Mouse (Mus musculus) brain, embryonic 14.5 days (tissue): ENCODE measurements around the gene Asxl1. TPM values are rescaled to one million over a fixed set of nuclear protein-coding genes. Genes with fewer than 3 reads are reported as not detected.

Experiments
- DNase-seq: peaks from one replicate; pipeline ENCODE4 v3.0.0-alpha.2; 2011; ENCODE audit warnings: low read depth
- CTCF ChIP-seq: fragments of 200-500 bp; IDR thresholded peaks from 2 replicates; pipeline ENCODE4 v1.5.1; 2012; ENCODE audit warnings: inconsistent platforms, mild to moderate bottlenecking, moderate library complexity, borderline replicate concordance; ENCODE audit not compliant: insufficient read depth, insufficient read length; ENCODE audit errors: extremely low read depth
- POLR2A ChIP-seq: fragments of 200-500 bp; IDR thresholded peaks from 2 replicates; pipeline ENCODE4 v1.6.1; 2012; ENCODE audit warnings: mild to moderate bottlenecking, inconsistent platforms, borderline replicate concordance; ENCODE audit not compliant: poor library complexity, insufficient read depth, insufficient read length, severe bottlenecking; ENCODE audit errors: extremely low read depth
- polyA plus RNA-seq: library from polyadenylated mRNA; depleted of rRNA; stranded (reverse); fragments of >200 nt; gene quantifications from 2 replicates; pipeline ENCODE4 v1.2.3, GENCODE M21; 2012

Asxl1 gene
- polyA plus RNA-seq, 1 experiment: 37.0 TPM

DNA sequence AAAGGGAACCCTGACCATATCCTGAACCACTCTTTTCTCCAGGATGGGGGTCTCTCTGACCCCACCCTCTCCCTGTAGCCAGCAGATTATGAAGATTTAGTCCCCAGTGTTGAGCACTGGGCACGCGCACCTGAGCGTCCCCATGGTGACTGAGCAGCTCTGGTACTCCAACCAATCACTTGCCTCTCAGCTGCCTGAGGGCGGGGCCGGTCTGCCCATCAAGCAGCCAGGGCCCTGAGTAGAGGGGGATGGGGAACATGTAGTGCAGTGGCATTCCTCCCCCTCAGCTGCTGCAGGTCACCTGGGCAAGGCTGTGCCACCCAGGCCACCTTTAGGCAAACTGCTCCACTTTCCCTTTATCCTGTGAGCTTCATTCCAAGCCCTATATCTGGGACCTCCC, 76.4 kb downstream of the Asxl1 start:
- peak; percentile 76 for DNase-seq
- TF ChIP-seq CTCF: no peak
- no peak for TF ChIP-seq POLR2A

DNA sequence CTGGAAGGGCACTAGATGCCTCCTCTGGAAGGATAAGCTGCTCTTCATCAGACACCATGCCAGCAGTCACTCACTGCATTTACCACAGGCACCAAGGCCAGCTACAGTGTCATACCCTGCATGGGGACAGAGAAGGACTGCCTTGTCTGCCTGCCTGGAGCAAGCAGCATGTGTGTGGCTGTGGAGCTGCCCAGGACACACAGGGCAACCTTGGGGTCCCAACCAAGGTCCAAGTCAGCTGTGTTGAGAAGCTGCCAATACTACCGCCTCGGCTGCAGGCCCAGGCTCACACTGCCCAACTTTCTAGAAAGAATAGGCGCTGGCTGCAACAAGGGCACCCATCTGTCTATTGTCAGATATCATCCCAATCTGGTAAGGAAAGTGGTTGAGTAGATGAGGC, 77.5 kb downstream of the Asxl1 start:
- no peak for TF ChIP-seq POLR2A
- TF ChIP-seq CTCF: no peak
- DNase-seq: no peak

DNA sequence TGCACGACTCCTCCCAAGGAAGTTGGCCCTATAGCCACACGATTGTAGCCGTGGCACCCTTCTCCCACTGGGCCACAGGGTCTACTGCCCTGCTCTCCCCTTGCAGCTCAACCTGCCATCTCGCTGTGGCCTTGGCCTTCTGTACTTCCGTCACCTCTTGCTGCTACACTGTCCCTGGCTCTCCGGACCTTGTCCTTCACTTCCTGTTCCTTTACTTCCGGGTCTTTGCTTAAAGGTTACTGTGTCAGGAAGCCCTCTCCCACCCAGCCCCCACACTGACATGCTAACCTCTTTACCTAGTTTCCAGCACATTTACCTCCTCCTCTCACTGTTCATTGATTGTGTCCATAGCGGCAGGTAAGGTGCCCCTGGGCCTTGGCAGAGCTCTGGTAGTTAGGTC, 78.9 kb downstream of the Asxl1 start:
- no peak for DNase-seq
- no peak for TF ChIP-seq CTCF
- no peak for TF ChIP-seq POLR2A

DNA sequence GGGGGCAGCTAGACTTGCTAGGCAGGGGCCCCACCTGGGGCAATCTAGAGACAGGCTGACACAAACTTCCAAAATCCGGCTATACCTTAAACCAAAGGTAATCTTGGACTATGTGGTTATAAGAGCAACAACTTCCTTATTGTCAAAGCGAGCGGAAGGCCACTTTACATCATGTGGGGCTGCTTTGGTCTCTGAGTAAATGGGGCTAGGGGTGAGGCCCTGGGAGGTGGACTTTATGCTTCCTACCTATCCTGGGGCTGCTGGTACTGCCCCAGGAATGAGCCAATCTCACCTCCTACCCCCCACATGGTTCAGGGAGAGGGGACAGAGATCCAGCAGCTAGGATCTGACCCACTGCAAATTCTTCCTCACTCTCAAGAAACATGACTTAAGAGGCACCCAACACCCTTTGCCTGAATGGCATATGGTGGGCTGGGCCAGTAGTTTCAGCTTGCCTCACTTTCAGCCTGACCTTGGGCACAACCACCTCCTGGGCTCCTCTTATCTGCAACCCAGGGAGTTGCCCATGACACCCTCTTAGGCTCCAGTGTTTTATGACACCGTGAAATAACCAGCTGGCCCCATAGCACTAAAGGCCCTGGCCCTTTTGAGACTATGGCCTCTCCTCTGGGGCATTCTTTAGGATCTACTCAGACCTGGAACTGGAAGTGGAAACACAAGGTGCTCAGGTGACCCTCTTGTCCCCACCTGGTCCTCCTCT, 79.7 kb downstream of the Asxl1 start:
- TF ChIP-seq CTCF (no peak), POLR2A (no peak)
- DNase-seq: no peak

DNA sequence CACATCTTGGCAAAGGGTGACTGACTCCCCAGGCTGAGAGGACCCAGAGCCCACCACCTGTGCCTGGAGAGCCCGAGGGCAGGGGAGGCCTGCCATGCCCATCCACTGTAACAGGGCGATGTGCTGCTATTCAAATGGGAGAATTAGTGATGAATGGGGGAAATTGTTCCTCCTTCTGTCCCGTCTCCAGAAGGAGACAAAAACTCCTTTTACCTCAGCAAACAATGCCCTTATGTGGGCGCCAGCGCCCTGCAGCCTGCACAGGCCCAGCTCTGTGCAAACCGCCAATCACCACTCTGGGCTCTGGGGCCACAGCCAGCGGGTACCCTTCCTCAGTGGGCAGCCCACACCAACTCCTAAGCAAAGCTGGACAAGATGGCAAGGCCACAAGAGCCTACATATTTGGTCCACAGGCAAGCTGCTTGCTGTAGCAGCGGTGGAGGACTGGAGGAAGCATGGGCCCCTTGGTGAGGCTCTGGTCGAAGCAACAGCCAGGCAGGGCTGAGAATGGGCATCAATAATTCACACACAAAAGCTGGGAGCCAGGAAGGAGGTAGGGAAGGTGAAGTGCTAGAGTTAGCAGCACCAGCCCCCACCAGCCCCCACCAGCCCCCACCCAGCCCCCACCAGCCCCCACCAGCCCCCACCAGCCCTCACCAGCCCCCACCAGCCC, 80.5 kb downstream of the Asxl1 start:
- DNase-seq: peak; percentile 93
- TF ChIP-seq CTCF: no peak
- no peak for TF ChIP-seq POLR2A

DNA sequence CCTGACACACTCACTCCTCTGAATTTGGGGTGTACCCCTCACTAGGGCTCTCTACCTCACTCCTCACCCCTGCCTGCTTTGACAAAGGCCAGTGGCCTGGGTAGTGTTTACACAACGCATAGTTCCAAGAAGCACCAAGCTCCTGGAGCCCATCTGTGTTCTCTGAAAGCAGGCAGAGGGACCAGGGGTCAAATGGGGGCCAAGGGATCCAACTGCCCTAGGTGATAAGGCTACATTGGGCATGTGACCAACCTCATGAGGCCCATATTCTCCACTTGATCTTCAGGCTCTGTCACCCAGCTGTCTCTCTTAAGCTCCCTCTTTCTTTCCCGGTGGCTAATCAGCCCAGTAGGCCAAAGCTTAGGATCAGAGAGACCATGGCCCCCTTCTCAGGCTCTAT, 81.3 kb downstream of the Asxl1 start:
- TF ChIP-seq CTCF: no peak
- no peak for TF ChIP-seq POLR2A
- peak; percentile 21 for DNase-seq

DNA sequence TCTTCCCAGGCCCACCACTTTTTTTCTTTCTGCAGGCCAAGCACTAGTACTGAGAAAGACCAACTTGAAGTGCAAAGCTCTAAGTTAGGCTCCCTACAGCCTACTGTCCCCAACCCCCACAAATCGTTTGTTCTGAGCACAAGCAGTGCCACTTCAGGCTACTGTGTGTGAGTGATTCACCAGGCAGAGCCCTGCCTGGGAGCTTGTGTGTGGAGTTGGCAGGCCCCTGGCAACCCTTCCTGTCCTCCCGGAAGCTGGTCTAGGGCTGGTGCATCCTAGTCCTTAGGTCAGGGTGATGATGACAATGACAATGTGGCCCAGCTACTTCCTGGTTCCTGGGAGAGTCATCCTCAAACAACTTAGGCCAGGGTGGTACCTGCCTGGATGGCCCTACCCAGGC, 82.9 kb downstream of the Asxl1 start:
- TF ChIP-seq CTCF (no peak), POLR2A (no peak)
- no peak for DNase-seq

DNA sequence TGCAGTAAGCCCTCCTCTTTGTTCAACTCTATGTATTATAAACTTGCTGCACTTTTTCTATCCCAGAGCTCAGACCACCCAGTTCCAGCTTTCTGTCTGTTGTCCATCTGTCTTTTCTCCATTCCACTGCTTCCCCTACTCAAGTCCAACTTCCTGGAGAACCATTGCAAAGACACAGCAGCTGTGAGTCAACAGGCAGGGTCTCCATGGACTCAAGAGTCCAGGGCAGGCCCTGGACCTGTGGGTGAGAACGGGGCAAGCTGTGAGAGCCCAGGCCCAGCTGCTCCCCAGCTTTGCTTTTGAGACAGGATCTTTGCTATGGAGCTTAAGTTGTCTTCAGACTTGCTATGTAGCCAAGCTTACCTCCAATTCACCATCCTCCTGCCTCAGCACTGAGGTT, 84.9 kb downstream of the Asxl1 start:
- TF ChIP-seq POLR2A (no peak), CTCF (no peak)
- DNase-seq: no peak

DNA sequence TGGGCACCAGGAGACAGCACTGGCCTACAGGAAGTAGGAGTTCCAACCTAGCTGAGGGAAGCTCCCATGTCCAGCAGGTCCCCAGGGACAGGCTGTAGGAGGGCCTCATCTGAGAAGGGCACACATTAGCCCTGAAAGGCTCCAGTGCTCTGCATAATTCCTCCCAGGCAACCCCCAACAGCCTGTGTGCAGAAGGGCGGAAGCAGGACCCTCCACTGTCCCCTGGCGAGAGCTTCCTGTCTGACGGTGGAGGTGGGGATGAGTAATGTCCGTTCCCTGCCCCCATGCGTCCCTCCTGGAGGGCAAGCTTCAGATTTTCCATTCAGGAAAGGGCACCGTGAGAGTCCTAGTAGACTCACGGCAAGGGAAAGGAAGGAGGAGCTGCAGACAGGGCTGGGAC, 86.9 kb downstream of the Asxl1 start:
- TF ChIP-seq CTCF (no peak), POLR2A (no peak)
- DNase-seq: no peak

DNA sequence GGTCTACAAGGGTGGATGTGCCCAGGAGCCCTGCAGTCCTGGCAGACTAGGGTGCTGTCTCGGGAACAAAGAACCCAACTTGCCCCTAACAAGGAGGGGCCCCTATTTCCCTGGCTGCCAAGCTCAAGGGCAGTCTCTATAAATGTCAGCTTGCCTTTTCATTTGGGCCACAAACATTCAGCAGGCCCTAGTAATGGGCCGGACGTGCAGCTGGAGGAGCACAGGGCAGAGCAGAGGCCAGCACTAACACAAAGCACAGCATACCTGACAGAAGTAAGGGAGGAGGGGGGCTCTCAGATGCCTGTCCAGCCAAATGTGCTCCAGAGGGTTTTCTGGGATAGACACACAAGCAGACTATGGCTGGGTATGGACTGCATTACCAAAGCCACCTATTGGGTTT, 88.2 kb downstream of the Asxl1 start:
- no peak for TF ChIP-seq POLR2A
- no peak for TF ChIP-seq CTCF
- DNase-seq: no peak

DNA sequence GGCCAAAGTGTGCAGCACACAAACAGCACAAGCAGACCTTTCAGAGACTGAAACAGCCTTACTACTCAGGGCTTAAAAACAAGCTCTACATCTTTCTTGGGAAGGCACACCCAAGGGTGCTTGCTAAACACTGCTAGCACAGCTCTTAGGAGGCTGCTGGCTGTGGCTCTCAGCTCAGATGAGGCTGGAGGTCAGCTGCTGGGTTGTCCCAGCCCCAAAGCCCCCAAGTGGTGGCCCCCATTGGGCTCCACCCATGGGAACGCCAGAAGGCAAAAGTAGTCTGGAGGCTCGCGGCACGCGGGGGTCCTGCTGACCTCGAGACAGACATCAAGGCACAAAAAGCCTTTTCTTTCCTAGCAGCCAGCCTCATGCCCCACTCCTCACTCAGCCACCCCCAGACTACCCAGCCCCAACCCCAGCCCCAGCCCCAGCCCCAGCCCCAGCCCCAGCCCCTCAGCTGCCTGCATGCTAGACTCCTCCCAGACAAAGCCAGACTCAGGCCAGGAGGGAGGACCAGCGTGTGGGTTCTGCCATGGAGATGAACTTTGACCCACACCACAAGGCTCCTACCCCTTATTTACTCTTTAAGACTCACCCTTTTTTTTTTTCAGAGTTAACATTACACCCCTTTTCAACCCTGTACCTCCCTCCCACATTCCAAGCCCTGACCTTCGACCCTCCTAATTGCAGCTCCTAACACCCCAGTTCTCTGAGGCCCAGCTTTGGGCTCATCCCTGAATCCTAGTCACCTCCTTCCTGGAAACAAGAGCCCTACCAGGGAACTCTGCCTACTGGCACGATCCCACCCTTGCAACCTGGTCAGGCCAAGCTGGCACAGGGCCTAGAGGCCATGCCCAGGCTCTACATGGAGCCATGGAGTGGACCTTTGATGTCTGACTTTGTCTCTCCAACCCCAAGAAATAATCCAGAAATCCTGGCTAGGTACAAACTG, 89.5 kb downstream of the Asxl1 start:
- TF ChIP-seq CTCF: no peak
- TF ChIP-seq POLR2A: no peak
- DNase-seq: no peak
